Mouse (Mus musculus): Measurements from ENCODE around the gene Idh3b.

Gene Idh3b

DNA sequence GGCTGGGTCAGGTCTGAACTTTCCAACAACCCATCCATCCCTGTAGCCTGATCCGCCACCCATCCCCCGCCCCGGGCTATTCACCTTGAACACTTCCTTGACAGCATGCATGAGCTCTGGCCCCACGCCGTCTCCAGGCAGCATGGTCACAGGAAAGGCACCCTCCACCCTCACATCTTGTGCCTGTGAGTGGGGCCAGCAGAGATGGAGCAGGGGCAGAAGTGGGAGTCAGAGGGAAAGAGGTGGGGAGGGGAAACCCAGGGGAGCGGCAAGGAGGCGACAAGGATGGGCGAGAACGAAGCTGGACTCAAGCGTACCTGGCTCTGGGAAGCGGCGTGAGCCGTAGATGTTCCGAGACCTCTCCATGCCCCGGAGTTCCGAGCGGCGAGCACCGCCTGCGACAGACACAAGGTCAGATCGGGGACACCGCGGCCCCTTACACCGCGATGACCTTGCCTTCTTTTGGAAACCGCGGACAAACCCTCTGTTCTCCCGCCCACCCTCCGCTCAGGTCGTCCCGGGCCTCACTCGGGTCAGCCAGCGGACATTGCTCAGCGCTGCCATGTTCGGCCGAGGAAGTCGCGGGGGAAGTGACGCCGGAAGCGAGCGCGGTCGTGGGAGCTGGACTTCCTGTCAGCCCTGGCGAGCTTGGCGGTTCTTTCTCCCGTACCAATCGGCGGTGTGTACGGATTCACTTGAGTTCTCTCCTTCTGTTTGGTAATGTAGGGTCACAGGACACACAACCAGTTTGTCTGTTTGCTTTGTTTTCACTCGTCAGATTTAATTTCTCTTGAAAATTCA, at the start of gene Idh3b:
Idh3b (minus strand) TSS at position 694 of the 801 bp plus-strand sequence.
- DNase-seq, result peak; percentile 62 to 67

DNA sequence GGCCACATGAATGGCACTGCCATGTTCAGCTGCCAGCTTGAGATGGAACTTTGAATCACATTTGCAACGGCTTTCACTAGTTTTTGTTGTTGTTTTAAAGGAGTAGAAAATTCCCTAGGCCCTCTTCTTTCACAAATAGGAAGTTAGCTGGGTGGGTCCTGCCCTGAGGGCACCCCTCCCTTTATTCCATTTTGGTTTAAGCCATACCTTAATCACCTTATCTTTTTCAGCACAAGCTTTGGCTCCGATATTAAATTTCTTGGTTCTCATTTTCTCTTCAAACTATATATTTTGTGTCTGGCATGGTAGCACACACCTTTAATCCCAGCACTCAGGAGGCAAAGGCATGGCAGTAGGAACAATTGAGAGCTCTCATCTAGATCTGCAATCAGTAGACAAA, 45.2 kb upstream of the Idh3b start:
- DNase-seq, result no peak

DNA sequence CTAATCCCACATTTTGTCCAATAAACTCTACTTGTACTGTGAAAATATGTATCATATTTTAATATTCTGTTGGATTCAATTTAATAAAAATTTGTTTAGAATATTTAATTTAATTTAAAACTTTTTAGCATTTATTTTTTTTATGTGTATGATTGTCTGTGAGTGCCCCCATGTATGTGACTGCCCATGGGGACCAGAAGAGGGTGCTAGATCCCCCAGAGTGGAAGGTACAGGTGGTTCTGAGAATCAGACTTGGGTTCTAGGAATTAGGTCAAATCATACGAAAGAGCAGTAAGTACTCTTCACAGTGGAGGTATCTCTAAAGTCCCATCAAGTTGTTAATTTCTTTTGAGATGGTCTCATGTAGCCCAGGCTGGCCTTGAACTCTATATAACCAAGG, 42.7 kb upstream of the Idh3b start:
- DNase-seq, result no peak

DNA sequence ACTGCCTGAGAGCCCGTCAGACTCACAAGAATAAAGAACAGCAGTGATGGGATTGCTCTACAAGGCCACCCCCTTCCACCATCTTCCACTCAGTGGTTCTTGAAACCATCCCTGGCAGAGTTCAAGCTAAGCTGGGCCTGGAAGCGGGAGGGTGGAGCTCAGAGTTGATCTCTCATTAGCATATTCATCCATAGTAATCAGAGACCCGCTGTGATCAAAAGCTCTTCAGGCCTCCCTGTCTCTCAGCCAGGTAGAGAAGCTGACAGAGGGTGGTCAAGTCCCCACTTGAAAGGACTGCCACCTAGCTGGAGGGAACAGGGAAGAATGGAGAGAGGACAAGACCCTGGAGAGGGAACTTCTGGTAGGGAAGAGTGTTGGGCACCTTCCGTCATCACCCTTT, 18.7 kb upstream of the Idh3b start:
- DNase-seq, result no peak

DNA sequence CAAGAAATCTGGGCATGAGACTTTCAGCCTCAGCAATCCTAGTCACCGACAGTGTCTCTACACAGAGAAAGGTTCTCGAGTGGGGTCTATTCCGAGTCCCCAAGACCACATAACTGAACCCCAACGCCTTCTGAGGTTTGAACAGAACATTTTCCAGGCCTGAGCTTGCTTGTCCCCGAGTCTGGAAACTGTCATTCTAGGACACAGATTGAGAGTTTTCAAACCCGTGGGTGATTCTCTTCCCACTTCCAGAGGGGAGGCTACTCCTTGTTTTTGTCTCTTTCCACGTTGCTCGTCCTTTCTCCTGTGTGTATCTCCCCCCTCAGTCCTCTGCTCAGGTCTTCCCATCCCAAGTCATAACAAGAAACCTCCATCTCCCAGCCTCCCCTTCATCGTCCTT, 13.2 kb upstream of the Idh3b start:
- DNase-seq, result no peak

DNA sequence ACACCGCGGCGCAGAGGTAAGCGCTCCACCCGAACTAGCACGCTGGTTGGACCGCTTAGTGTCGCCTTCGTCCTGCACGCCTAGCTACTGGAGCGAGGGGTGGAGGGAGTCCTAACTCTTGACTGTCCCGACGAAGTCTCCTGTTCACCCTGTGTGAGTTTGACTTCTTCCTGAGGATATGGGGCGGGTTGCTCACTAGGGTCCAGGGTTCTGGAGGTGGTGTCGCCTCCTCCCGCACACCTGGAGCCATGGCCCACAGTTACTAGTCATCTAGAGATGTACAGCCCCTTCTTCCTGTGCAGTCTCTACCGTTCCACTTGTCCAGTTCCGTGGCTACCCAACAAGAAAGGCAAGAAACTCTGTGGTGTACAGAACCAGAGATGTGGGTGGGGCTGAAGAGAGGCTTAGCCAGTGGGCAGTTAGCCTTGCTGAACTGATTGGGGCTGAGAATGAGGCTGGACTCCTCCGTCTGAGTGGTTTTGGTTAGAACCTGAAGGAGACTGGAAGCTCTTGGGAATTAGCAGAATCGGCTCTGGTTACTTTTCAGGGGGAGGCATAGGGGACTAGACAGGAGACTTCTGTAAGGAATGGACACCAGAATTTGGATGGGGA, 11.9 kb upstream of the Idh3b start:
- DNase-seq, result no peak

DNA sequence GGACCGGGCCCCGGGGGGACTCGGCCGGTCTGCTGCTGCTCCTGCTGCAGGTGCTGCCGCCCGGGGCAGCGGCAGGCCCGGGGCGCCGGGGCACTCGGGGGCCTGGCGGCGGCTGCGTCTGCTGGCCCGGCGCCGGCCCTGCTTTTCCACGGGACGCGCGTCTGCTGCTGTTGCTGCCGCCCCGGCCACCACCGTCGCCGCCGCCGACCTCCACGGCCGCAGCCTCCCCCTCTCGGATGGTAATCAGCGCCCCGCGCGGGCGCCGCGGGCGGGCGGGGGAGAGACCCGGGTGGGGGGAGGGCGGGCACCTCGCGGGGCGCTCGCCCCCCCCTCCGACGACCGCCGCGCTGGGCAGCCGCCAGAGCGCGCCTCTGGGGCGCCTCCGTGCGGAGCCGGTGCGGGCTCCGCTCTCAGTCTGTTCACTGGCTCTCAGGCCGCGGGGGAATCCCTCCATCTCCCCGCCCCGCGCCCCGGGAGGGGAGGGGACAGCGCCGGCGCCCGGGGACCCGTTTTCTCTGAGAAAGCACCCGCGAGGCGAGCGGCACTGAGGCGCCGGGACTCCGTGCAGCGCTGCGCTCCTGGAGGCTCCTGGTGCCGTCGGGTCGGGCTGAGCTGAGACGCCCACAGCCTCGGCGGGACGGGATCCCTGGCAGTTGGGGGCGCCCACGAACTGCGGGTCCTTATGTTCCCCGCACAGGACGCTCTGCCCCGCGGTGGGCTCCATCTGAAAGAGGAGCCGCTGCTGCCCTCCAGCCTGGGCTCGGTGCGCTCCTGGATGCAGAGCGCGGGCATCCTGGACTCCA, 11.2 kb upstream of the Idh3b start:
- no peak for DNase-seq

DNA sequence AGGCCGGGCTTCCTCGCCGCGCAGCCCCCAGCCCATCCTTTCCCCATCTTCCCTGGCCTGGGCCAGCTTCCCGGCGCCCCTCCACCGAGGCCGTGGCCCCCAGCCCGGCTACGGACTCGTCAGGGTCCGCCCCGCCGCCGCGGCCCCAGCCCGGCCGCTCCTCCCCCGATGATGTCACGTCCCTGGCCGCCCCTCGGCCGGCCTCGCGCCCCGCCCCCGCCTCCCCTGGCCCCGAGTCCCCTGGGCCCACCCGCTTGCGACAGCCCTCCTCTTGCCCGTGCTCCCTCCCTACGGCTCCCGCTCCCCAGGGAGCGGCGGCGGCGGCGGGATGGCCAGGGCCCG, 10.6 kb upstream of the Idh3b start, which contains the start of gene Ebf4:
Ebf4 (plus strand) TSS at position 234 of the 342 bp plus-strand sequence.
- no peak for DNase-seq

DNA sequence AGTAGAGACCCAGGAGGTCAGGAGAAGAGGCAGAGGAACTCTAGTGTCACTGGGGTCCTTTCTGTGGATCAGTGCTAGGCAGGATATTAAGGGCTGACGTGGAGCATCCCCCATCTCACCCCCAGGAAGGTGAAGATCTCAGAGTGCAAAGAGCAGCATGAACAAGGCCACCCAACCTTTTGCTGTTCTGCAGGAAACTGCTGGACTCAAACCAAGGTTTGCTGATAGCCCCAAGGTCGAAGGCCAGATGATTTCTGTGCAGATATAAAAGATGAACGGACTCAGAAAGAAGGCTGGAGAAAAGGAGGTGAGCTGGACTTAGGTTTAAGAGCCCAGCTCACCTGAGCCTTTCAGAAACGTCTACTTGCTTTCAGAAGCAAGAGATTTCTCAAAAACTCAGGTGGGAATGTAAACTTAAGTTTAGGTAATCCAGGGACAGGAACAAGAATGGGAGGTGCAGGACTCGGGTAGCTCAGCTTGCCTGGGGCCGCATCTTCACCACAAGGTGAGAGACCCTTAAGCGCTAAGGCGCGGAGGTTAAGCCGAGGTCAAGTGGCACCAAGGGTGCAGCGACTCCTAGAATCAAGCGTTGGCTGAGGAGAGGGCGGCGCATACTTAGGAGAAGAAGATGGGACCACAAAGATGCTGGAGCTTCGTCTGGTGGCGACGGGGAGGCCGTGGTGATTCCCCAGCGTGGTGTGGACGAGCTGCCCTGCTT, 10.0 kb upstream of the Idh3b start:
- DNase-seq, result no peak

DNA sequence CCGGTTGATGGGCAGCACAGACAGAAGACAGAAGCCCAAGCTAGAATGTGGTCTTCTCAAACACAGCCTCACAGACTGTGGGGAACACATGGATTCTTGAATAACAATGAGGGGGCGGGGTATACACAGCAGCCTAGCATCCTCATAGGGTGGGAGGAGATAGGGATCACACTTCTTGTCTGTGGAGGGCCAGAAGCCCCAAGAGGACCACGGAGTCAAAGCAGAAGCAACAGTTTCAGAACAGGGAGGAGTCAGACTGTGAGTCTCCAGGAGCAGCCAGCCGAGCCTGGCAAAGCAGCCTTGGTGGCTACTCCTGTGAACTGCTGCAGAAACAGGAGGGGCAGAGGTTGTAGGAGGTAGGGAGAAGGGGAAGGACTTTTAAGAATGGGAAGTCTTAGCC, 9.1 kb upstream of the Idh3b start:
- no peak for DNase-seq

DNA sequence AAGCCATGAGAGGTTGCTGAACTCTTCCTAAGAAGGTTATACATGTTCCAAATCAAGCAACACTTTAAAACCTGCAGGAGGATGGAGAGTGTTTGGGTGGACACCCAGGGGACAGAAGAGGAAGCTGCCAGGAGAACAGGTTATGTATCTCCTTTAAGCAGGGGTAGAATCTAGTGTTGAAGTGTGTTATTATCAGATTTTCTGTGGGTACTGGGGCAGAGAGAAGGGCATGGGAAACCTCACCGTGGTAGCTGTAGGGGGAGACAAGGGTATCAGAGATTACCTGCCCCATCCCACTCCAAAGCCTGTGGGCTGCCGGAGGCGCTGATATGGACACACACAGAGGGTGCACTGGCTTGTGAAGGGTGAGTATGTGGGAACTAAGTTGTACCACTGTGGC, 8.7 kb upstream of the Idh3b start:
- DNase-seq, result no peak

DNA sequence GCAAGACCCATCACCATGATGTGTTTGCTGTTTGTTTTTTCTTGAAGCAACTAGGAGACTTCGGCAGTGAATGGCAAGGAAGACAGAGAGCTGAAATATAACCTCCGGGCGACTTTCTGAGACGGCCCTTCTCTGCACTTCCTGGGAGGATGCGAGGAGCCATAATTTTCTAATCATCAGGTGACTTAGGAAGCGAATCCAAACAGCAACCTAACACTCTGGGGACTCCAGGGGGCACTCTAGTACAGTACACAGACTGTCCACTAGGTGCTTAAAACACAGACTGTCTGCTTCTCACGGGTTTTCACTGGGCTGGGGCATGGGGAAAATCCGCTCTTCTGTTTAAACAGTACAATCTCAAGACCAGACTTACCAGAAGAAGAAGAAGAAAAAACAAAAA, 7.1 kb upstream of the Idh3b start:
- DNase-seq, result no peak

DNA sequence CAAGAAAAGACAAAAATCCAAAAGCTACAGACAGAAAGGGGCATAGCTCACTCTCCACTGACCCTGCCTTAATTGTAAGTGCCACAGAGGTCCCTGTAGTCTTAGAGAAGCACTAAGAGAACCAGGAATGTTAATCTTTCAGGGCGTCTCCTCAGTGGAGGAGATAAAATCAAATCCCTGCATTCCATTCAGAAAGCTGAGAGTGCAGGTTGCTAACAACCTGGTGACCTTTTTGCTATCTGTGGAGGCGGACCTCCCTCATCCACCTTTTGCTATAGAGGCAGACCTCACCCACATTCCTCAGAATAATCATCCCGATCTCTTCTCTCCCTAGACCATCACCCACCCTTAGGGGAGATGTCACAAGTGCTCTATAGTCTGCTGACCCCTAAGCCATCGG, 4.7 kb upstream of the Idh3b start:
- no peak for DNase-seq

DNA sequence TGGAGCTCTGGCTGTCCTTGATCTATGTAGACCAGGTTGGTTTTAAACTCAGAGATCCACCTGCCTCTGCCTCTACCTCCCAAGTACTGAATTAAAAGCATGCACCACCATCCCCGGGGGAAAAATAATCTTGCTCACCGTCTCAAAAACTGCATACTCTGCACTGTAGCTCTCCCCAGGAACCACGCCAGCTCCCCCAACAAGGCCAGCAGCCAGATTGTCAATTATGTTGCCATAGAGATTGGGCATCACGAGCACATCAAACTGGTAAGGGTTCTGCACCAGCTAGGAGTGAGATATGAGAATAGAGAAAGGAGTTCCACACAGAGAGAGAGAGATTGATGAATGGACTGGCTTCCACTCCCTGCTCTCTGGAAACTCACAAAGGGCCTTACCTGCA, 3.5 kb downstream of the Idh3b start:
- no peak for DNase-seq

DNA sequence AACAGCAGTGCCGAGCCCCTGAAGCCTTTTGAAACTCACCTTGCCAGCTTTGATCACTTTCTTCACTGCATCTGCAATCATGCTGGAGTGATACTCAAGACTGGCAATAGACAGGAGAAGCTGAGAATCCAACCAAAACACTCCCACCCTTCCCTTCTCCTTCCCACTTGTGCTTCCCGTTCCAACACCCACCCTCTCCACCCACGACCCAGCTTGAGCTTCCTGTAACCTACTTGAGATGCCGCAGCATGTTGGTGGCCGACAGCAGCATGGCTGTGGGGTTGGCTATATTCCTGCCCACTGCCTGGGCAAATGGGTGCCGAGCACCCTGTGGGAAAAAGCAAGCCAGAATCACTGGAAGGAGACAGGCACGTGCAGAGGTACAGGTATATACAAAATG, 4.1 kb downstream of the Idh3b start:
- DNase-seq, result no peak

DNA sequence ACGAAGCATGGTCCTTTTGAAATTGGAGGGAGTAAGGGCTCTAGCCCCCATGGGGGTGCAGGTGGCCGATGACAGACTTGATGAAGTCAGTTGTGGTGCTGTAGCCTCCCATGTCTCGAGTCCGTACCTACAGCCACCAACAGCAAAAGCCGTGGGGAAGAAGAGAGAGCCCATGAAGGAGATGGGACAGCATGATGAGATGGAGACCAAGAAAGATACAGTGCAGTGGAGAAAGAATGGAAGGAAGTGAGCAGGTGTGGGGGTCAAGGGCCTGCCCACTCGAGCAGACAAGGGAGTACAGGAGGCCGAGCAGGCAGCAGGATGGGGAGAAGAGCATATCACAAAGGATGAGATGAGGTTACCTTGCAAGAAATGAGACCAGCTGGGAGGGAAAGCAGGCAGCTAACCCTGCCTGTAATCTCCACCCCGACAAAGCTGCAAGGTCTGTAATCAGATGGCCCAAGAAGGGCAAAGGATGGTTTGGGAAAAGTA, 4.7 kb downstream of the Idh3b start:
- DNase-seq, result no peak

DNA sequence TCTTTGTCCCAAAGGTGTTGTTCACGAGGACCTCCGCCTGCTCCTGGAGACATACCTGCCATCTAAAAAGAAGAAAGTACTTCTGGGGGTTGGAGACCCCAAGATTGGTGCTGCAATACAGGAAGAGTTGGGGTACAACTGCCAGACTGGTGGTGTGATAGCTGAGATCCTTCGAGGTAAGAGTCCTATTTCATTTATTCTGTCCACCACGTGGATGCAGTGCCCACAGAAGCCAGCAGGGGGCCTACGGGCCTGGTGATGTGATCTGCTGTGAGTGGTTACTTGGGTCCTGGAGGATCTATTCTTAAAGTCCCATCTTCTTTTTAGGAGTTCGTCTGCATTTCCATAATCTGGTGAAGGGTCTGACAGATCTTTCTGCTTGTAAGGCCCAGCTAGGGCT, 8.7 kb downstream of the Idh3b start:
- no peak for DNase-seq

DNA sequence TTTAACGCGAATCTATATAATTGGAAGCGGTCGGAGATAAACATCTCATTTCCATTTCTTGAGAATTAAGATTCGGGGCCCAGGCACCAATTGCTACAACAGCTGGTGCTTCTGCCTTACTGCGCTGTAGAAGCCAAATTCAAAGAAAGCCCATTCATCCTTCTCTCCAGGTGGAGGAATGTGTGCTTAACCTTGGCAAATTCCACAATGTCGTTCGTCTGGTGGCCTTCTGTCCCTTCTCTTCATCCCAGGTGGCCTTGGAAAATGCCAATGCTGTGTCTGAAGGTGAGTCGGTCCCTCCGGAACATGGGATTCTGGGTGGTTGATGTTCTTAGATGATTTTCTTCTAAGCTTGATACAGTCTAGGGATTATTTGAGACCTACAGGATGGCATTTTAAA, 9.5 kb downstream of the Idh3b start:
- DNase-seq, result no peak

DNA sequence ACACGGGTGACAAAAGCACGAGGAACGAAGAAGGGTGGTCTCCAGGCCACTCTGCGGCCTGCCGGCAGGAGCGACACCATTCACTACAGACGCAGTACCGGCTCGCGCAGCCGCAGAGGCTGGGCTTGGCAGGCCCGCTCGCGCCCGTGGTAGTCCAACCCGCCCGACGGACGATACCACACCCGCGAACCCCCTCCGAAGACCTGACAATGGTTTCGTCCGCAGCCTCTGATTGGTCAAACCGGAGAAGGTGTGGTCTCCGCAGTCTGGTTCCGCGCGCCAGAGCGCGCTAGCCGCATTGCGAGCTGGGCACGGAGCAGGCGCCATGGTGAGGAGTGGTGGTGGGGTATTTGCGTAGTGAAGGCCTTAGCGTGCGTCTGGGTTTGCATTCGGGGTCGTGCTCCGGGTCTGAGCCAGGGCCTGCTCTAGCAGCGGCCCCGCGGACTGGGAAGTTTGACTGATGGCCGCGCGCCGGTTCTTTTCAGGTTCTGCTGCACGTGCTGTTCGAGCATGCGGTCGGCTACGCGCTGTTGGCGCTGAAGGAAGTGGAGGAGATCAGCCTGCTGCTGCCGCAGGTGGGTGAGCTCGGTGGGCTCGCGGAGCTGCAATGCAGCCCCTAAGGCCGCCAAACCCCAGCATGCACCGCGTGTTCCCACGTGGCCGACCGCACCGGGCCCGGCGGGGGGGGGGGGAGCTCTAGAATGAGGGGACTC, 10.0 kb downstream of the Idh3b start, which contains the start of gene Nop56:
Nop56 (plus strand) TSS at position 282 of the 713 bp plus-strand sequence.
- peak; percentile 97 to 98 for DNase-seq

DNA sequence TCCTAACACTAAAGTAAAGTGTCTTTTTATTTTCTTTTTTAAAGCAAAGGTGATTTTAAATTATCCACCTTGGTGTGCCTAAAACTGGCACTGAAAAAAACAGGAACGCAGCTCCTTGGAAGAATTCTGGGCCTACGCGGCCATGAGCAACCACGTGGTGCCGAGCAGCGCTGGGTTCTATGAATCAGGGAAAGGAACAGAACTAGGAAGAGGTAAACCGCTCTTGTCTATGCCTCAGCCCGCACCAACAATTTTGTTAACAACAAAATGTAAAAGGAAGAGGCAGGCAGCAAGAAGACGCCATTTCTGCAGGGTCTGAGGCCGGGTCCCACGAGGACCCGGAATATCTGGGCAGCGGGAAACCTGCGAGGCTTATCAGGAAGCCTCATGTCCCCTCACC, 10.6 kb downstream of the Idh3b start:
- no peak for DNase-seq

DNA sequence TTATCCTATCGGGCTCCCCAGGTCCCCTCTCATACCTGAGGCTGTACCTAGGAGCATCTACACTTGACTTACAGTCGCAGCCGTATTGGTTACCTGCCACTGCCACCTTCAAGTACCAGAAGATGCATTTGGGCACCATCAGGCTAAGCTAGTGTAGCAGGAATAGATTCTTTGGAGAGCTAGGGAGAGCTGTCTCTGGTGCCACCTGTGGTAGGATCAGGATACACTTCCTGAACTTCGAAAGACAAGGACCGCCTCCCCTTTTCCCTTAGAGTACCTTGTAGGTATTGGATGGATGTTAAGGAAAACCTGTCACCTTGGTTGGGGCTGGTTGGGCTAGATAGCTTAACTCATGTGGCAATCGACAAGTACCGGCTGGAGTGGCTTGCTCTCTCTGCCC, 16.3 kb downstream of the Idh3b start:
- no peak for DNase-seq

DNA sequence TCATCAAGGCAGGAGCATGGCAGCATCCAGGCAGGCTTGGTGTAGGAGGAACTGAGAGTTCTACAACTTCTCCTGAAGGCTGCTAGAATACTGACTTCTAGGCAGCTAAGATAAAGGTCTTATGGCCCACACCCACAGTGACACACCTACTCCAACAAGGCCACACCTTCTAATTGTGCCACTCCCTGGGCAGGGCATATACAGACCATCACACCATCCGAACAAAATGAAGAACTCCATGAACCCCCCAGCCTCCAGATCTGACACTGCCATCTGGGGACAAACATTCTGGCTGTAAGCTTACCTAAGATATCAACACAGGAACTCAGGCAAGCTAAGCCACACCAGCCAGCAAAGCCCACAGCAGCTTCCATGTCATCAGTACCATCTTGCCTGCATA, 18.8 kb downstream of the Idh3b start:
- DNase-seq, result no peak

All from thymus, adult 18-20 months (tissue).